Mouse (Mus musculus): Measurements from ENCODE around the gene Pak4.
A peak's percentile ranks its signal among the peaks of the same experiment; 100 is the strongest.
"Not testable (repeated sequence)": the region's sequence is repeated elsewhere in the genome, so short reads cannot be mapped to it uniquely, and the experiment has no call there.

Pak4 gene

GRCm38 (mm10) chr7:28562371-28562770, 35.6 kb downstream of the Pak4 start:
- peak; percentile 81 for DNase-seq (ENCODE audit: low read depth, low spot score)

GRCm38 (mm10) chr7:28561967-28562366, 36.0 kb downstream of the Pak4 start:
- DNase-seq (ENCODE audit: low read depth, low spot score) = peak; percentile 63

- peak; percentile 29 for DNase-seq (ENCODE audit: low read depth, low spot score)
These were observed 37.1 kb downstream of the Pak4 start for GRCm38 (mm10) chr7:28560856-28561255.

GRCm38 (mm10) chr7:28558486-28558885, 39.5 kb downstream of the Pak4 start:
- DNase-seq (ENCODE audit: low read depth, low spot score) = peak; percentile 52

GRCm38 (mm10) chr7:28557708-28558107, 40.3 kb downstream of the Pak4 start:
- DNase-seq (ENCODE audit: low read depth, low spot score) = no peak

GRCm38 (mm10) chr7:28557069-28557468, 40.9 kb downstream of the Pak4 start:
- DNase-seq (ENCODE audit: low read depth, low spot score) = no peak

- no peak for DNase-seq (ENCODE audit: low read depth, low spot score)
These were observed 41.9 kb downstream of the Pak4 start for GRCm38 (mm10) chr7:28555939-28556535.

GRCm38 (mm10) chr7:28553076-28553475, 44.9 kb downstream of the Pak4 start:
- DNase-seq (ENCODE audit: low read depth, low spot score) = no peak

- DNase-seq (ENCODE audit: low read depth, low spot score) = peak; percentile 14
These were observed 50.4 kb downstream of the Pak4 start for GRCm38 (mm10) chr7:28547628-28548027.

GRCm38 (mm10) chr7:28547154-28547553, 50.8 kb downstream of the Pak4 start, which contains the start of gene Nccrp1:
Gene Nccrp1 (minus strand): TSS chr7:28547254.
- DNase-seq (ENCODE audit: low read depth, low spot score) = no peak

GRCm38 (mm10) chr7:28546649-28547048, 51.3 kb downstream of the Pak4 start:
- DNase-seq (ENCODE audit: low read depth, low spot score) = no peak

GRCm38 (mm10) chr7:28545891-28546210, 52.1 kb downstream of the Pak4 start:
- no peak for DNase-seq (ENCODE audit: low read depth, low spot score)

GRCm38 (mm10) chr7:28545048-28545890, 52.7 kb downstream of the Pak4 start:
- DNase-seq (ENCODE audit: low read depth, low spot score) = no peak

- DNase-seq (ENCODE audit: low read depth, low spot score) = no peak
These were observed 53.9 kb downstream of the Pak4 start for GRCm38 (mm10) chr7:28544051-28544601.

GRCm38 (mm10) chr7:28540526-28540925, 57.5 kb downstream of the Pak4 start, which contains the start of gene Sycn:
Gene Sycn (plus strand): TSS chr7:28540885.
- no peak for DNase-seq (ENCODE audit: low read depth, low spot score)

GRCm38 (mm10) chr7:28538886-28539285, 59.1 kb downstream of the Pak4 start:
- DNase-seq (ENCODE audit: low read depth, low spot score) = not testable (repeated sequence)

- DNase-seq (ENCODE audit: low read depth, low spot score) = no peak
These were observed 66.0 kb downstream of the Pak4 start for GRCm38 (mm10) chr7:28532005-28532404.

- DNase-seq (ENCODE audit: low read depth, low spot score) = peak; percentile 69
These were observed 69.9 kb downstream of the Pak4 start for GRCm38 (mm10) chr7:28527922-28528719.

- not testable (repeated sequence) for DNase-seq (ENCODE audit: low read depth, low spot score)
These were observed 75.4 kb downstream of the Pak4 start, which contains the start of gene Ifnl3 for GRCm38 (mm10) chr7:28522536-28522935. Gene Ifnl3 (plus strand): TSS chr7:28522836.

- DNase-seq (ENCODE audit: low read depth, low spot score) = no peak
These were observed 86.5 kb downstream of the Pak4 start for GRCm38 (mm10) chr7:28511441-28511840.

- DNase-seq (ENCODE audit: low read depth, low spot score) = peak; percentile 44
These were observed 87.5 kb downstream of the Pak4 start, which contains the start of gene Ifnl2 for GRCm38 (mm10) chr7:28510405-28510974. Gene Ifnl2 (minus strand): TSS chr7:28510455.
